Mouse (Mus musculus): Measurements from ENCODE around the gene Osbpl10.

Osbpl10 gene

GRCm38 (mm10) chr9:115163693-115164092, 185.3 kb downstream of the Osbpl10 start:
- DNase-seq (ENCODE audit: low spot score) = no peak

DNA sequence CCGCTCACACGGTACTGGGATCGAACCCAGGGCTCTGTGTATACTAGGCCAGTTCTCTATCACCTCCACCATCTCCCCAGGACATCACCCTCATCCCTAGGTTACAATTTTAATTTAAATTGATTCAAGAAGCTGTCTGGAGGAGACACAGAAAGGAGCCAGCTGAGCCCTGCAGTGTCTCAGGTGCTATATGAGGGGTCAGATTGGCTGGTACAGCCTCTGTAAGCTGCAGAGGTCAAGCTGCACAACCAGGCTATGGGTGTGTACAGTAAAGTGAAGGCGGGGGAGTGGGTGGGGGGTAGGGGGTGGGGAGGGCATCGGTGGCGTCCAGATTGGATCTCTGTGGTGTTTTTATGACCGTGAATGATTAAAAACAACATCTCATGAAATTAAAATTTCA, 186.0 kb downstream of the Osbpl10 start:
- DNase-seq (ENCODE audit: low spot score) = no peak

DNA sequence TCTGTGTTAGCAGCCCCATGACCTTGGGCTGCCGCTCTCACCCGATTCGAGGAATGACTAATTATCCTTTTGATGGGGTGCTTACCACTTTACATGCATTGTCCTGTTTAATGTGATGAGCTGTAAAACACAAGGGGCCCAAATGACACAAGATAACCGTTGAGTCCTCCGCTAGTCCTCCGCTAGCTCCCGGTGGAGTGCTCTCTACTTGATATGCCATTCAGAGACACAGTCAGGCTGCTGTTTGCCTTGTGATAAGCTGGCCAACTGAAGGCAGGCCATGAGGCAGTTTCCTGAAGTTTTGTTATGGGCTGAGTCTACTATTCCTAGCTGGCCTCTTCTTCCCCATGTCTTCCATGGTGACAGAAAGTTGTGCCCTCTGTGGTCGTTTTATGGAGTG, 187.6 kb downstream of the Osbpl10 start:
- DNase-seq (ENCODE audit: low spot score) = peak; percentile 5

DNA sequence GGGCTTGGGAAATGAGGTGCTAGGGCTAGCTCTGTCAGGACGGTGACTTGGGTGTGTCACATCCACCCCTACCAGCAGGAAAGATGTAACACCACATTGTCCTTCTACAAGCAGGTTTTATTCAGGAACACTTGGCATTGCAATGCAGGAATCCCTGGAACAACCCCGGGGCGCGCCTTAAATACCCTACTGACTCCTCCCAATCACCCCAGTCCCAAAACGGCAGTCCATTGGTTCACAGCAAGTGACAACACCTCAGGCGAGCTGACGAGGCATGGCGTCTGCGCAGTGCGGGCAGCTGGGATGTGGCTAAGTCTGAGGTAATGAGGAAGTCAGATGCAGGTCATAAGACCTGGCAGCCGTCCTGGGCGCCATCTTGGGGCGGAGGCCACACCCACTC, 191.2 kb downstream of the Osbpl10 start:
- DNase-seq (ENCODE audit: low spot score) = no peak

- DNase-seq (ENCODE audit: low spot score) = no peak
Observed at GRCm38 (mm10) chr9:115172096-115172495, 193.7 kb downstream of the Osbpl10 start.

DNA sequence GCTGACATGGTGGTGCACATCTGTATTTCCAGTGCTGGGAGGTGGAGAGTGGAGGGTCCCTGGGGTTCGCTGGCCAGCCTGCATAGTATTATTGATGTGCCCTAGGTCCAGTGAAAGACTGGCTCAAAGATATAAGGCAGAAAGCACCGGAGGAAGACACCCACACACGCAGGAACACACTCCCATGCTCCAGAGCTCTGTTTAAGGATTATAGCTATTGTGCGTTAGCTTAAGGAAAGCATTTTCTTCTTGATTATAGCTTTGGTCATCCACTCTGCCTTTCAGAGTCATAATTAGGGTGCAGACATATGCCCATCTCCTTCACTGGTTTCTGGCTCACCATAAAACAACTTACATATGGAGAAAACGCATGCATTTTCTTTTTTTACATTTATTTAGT, 200.8 kb downstream of the Osbpl10 start:
- no peak for DNase-seq (ENCODE audit: low spot score)

- DNase-seq (ENCODE audit: low spot score) = no peak
Observed at GRCm38 (mm10) chr9:115179935-115180334, 201.6 kb downstream of the Osbpl10 start.

DNA sequence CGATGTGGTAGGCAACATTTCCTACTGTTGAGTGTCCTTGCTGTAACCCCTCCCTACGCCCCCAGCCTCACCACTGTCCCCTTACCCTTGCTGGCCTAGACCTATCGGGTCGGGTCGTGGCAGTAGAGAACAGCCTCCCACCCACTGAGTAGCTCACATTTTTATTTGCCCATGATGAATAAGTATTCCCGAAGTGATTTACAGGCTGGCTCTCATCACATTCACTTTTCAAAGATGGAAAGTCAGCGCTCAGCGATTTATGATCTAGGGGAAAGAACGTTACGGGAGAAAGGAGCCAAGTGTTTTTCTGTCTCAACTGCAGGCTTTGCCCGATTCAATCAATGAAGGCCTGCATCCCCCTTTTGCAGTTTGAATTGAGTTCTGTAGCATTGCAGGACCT, 208.0 kb downstream of the Osbpl10 start:
- no peak for DNase-seq (ENCODE audit: low spot score)

- no peak for DNase-seq (ENCODE audit: low spot score)
Observed at GRCm38 (mm10) chr9:115190376-115190942, 212.1 kb downstream of the Osbpl10 start.

DNA sequence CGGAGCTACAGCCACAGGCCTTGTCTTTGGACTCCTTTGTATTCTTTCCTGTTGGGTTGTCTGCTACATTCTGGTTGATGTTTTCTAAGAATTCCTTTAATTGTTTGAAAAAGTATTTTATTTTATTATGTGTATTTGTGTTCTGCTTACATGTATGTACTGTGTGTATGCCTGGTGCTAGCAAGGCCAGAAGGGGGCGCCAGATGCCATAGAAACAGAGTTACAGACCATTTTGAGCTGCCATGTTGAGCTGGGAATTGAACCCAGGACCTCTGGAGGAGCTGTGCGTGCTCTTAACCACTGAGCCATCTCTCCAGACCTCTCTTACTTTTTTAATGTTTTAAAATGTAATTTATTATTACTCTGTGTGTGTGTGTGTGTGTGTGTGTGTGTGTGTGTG, 214.5 kb downstream of the Osbpl10 start:
- no peak for DNase-seq (ENCODE audit: low spot score)

DNA sequence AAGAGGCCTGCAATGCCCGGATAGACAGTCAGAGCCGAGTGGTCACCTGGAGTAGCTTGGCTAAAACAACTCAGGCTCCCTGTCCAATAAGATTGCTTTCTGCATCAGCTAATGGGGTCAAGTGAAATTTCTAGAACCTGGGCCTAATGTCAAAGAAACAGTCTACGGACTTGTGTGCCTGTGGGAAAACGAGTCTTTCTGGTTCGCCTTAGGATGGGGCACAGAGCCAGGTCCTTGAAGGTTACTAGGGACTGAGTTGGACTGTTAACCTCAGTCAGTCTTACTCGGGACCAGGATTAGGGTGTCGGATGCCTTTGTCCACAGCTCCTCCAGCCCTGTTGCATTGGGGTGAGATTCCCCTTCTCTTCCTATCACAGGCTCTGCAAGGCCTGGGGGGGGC, 218.7 kb downstream of the Osbpl10 start:
- DNase-seq (ENCODE audit: low spot score) = no peak

DNA sequence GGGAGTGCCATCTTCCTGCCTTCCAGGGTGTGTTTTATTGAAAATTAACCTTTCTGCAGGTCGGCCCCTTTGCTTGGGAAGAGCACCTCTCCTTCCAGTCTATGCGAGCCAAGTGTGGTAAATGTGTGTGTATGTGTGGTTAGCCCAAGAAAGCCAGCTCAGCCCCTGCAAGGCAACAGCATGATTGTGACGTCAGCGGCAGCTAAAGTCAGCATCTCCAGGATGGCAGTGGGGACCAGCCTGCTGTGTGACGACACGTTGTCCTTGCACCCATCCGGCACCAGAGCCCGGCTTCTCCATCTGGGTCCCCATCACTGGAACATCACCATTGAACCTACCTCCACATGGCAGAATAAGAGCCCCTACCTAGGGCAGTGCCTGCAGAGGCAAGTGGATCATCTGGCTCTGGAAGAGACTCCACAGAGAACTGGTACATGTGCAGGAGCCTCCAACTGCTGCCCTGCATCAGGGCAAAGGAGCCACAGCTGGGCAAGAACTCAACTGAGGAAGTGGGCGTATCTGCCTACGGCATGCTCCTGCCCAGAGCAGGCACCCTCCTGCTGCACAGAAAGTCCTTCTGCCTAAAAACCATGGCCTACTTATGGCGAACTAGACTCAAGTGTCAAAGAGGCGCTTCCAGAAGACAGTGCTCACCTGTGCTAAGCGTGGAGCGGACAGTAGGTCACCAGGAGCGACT, 221.9 kb downstream of the Osbpl10 start:
- no peak for DNase-seq (ENCODE audit: low spot score)

DNA sequence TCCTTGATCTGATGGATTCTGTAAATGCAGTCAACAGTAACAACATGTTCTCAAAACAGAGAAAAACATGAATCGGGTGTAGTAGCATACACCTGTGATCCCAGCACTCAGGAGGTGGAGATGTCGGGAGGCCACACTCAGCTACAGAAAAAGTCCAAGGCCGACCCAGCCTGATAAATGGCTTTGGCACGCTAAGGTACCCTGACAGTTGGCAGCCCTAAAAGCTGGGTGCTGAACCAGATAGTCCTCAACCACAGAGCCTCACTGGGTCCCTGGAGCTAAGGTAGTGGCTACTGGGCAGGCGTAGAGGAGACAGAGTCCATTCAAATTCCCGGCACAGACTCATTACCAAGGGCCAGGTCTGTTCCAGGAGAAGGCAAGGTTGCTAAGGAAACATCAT, 222.9 kb downstream of the Osbpl10 start:
- DNase-seq (ENCODE audit: low spot score) = no peak

DNA sequence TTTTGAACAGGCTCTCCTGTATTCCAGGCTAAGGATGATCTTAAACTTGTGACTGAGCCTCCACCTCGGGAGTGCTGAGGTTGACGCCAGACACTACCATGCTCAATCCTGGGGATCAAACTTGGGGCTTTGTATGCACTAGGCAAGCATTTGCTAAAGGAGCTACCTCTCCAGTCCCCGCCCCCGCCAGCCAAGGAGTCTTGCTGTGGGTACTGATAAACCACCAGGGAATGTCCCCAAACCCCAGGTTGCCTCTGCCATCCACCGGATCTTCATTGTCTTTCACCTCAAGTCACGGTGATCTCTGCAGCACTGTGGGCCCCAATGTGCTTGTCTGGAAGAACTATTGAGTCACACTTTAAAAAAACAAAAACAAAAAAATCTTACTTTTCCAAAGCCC, 224.8 kb downstream of the Osbpl10 start:
- no peak for DNase-seq (ENCODE audit: low spot score)

DNA sequence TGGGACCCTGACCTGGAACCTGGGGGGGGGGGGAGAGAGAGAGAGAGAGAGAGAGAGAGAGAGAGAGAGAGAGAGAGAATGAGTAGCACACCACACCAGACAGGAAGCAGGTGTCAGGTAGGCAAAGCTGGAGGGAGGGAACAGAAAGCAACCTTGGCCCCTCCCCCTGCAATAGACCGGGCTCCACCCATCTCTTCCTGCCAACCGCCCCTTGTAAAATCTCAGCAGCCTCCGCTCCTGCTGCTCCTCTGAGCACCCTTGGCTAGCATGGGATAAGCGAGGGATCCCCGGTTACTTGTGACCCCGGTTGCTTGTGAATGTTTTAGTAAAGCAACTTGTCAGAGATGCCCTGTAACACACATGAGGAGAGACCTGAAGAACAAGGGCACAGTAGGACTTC, 227.1 kb downstream of the Osbpl10 start:
- no peak for DNase-seq (ENCODE audit: low spot score)

- DNase-seq (ENCODE audit: low spot score) = no peak
Observed at GRCm38 (mm10) chr9:115206219-115206618, 227.8 kb downstream of the Osbpl10 start.

- no peak for DNase-seq (ENCODE audit: low spot score)
Observed at GRCm38 (mm10) chr9:115209737-115210136, 231.4 kb downstream of the Osbpl10 start.

DNA sequence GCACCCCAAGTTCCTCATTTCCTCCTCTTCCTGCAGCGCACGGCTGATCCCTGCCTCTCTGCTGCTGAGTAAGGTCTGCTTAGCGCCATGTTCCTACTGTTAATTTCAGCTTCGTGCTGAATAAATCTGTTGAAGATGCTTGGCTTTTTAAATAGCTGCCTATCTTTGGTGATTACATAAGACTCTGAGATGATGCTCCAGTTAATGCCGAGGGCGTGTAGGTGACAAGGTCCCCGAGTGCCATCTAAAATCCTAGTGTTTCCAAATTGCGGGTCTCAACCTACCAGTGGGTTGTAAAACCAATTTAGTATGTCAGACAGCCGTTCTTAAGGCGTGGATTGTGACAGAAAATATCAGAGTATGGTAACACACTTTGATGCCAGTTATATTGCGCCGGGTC, 232.2 kb downstream of the Osbpl10 start:
- no peak for DNase-seq (ENCODE audit: low spot score)

DNA sequence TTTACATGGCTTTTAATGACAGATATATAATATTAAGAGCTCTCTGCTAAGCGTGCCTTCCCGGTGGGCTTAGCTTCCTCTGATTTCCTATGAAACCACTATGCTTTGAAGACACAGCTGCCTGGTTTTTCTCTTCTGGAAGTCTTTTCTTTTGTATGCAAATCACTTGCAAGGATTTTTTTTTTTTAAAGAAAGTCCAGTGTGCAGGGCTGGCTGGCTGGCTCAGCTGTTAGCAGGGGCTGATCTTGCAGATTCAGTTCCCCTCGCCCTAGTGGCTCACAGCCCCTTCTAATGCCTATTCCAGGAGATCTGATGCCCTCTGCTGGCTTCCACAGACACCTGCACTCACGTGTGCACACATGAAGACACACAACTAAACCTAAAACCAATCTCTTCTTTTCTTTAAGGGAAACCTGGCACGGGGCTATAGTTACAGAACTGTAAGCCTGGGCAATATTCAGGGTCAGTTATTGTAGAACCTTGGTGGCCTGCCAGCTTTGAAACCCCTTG, 235.4 kb downstream of the Osbpl10 start:
- DNase-seq (ENCODE audit: low spot score) = no peak

- no peak for DNase-seq (ENCODE audit: low spot score)
Observed at GRCm38 (mm10) chr9:115214572-115215571, 236.5 kb downstream of the Osbpl10 start.

- peak; percentile 29 for DNase-seq (ENCODE audit: low spot score)
Observed at GRCm38 (mm10) chr9:115215830-115216701, 237.7 kb downstream of the Osbpl10 start.

GRCm38 (mm10) chr9:115217984-115218383, 239.6 kb downstream of the Osbpl10 start:
- DNase-seq (ENCODE audit: low spot score) = no peak
